Mouse (Mus musculus) CH12.LX (cell line): ENCODE results near the gene Gabpb2. TPM values are rescaled to one million over a fixed set of nuclear protein-coding genes. Genes with fewer than 3 reads are reported as not detected.

Experiments
- DNase-seq: peaks from one replicate; pipeline ENCODE4 v3.0.0-alpha.2; 2013; ENCODE audit errors: extremely low read depth
- H3K27ac ChIP-seq: 2 replicates; pipeline ENCODE4 v1.5.1; 2012; ENCODE audit warnings: low read depth, mild to moderate bottlenecking, control low read depth, moderate library complexity; ENCODE audit not compliant: insufficient read depth
- H3K27me3 ChIP-seq: replicated peaks from 2 replicates; pipeline ENCODE3; 2012; ENCODE audit warnings: inconsistent platforms
- H3K36me3 ChIP-seq, 2 experiments: replicated peaks in 1 of 2; 2 replicates each; pipeline versions ENCODE3 to v1.6.1; 2012; ENCODE audit warnings: inconsistent platforms in 1 of 2, low read length in 1 of 2, mild to moderate bottlenecking in 1 of 2, mixed read lengths in 1 of 2, moderate library complexity in 1 of 2; ENCODE audit not compliant: control insufficient read depth in 1 of 2, insufficient read depth in 1 of 2
- H3K4me1 ChIP-seq, 2 experiments: 2 replicates each; pipeline ENCODE4 v1.6.1; 2012; ENCODE audit warnings: inconsistent platforms in 1 of 2, moderate library complexity in 1 of 2; ENCODE audit not compliant: insufficient read depth in 2 of 2, control insufficient read depth in 1 of 2
- H3K4me2 ChIP-seq: 2 replicates; pipeline ENCODE4 v1.6.1; 2012; ENCODE audit warnings: low read depth, mild to moderate bottlenecking, control low read depth; ENCODE audit not compliant: poor library complexity, insufficient read depth, severe bottlenecking
- H3K4me3 ChIP-seq, 3 experiments: fragments of 150-350 bp in 1 of 3; sonication (generic) in 1 of 3; replicated peaks in 1 of 3; 2 replicates each; pipeline versions ENCODE3 to v1.5.1; 2011 to 2012; ENCODE audit warnings: low read depth in 2 of 3, low read length in 2 of 3, mild to moderate bottlenecking in 2 of 3, moderate library complexity in 2 of 3, control low read depth in 1 of 3, improper control_type of control experiment in 1 of 3, inconsistent platforms in 1 of 3, mixed read lengths in 1 of 3; ENCODE audit not compliant: poor library complexity in 1 of 3
- H3K79me2 ChIP-seq: replicated peaks from 2 replicates; pipeline ENCODE4 v1.6.1; 2012; ENCODE audit warnings: mild to moderate bottlenecking, moderate library complexity; ENCODE audit not compliant: control insufficient read depth, poor library complexity, insufficient read depth, severe bottlenecking; ENCODE audit errors: extremely low read depth
- H3K9ac ChIP-seq: 2 replicates; pipeline ENCODE4 v1.6.1; 2012; ENCODE audit warnings: low read depth, mild to moderate bottlenecking, control low read depth, moderate library complexity; ENCODE audit not compliant: insufficient read depth
- H3K9me3 ChIP-seq: replicated peaks from 2 replicates; pipeline ENCODE3; 2012; ENCODE audit warnings: low read length, inconsistent platforms, mixed read lengths
- CHD2 ChIP-seq: IDR thresholded peaks from 2 replicates; pipeline ENCODE4 v1.6.1; 2011; ENCODE audit warnings: low read length, improper control_type of control experiment
- E2F4 ChIP-seq: IDR thresholded peaks from 2 replicates; pipeline ENCODE4 v1.6.1; 2011; ENCODE audit warnings: low read depth, low read length, improper control_type of control experiment; ENCODE audit not compliant: insufficient replicate concordance
- ETS1 ChIP-seq: conservative IDR thresholded peaks from 2 replicates; pipeline ENCODE4 v1.6.1; 2012; ENCODE audit warnings: low read depth, mild to moderate bottlenecking, inconsistent platforms, low read length, improper control_type of control experiment, moderate library complexity
- GABPA ChIP-seq: IDR thresholded peaks from 2 replicates; pipeline ENCODE4 v1.6.1; 2012; ENCODE audit warnings: low read depth, low read length, improper control_type of control experiment, inconsistent platforms; ENCODE audit not compliant: insufficient replicate concordance
- JUND ChIP-seq: conservative IDR thresholded peaks from 2 replicates; pipeline ENCODE4 v1.6.1; 2011; ENCODE audit warnings: low read depth, low read length, improper control_type of control experiment
- KAT2A ChIP-seq: IDR thresholded peaks from 2 replicates; pipeline ENCODE4 v1.6.1; 2012; ENCODE audit warnings: low read length, improper control_type of control experiment, inconsistent platforms; ENCODE audit not compliant: insufficient replicate concordance
- MAX ChIP-seq: IDR thresholded peaks from 2 replicates; pipeline ENCODE4 v1.6.1; 2011; ENCODE audit warnings: low read length, improper control_type of control experiment
- MAZ ChIP-seq: IDR thresholded peaks from 2 replicates; pipeline ENCODE4 v1.6.1; 2012; ENCODE audit warnings: low read depth, mild to moderate bottlenecking, inconsistent platforms, low read length, improper control_type of control experiment, moderate library complexity
- MEF2A ChIP-seq: IDR thresholded peaks from 2 replicates; pipeline ENCODE4 v1.6.1; 2014; ENCODE audit warnings: low read depth, mild to moderate bottlenecking, inconsistent platforms, low read length, improper control_type of control experiment, borderline replicate concordance
- NELFE ChIP-seq: IDR thresholded peaks from 2 replicates; pipeline ENCODE4 v1.6.1; 2011; ENCODE audit warnings: low read depth, low read length, improper control_type of control experiment
- POLR2A ChIP-seq: IDR thresholded peaks from 2 replicates; pipeline ENCODE4 v1.6.1; 2011; ENCODE audit warnings: low read depth, mild to moderate bottlenecking, improper control_type of control experiment, low read length
- SMC3 ChIP-seq: IDR thresholded peaks from 2 replicates; pipeline ENCODE4 v1.6.1; 2011; ENCODE audit warnings: low read depth, low read length, improper control_type of control experiment
- TCF12 ChIP-seq: IDR thresholded peaks from 2 replicates; pipeline ENCODE4 v1.6.1; 2014; ENCODE audit warnings: low read depth, mild to moderate bottlenecking, inconsistent platforms, low read length, improper control_type of control experiment
- USF2 ChIP-seq: conservative IDR thresholded peaks from 2 replicates; pipeline ENCODE4 v1.6.1; 2011; ENCODE audit warnings: low read depth, low read length, improper control_type of control experiment
- ZC3H11A ChIP-seq: IDR thresholded peaks from 2 replicates; pipeline ENCODE4 v1.6.1; 2012; ENCODE audit warnings: low read depth, mild to moderate bottlenecking, inconsistent platforms, low read length, improper control_type of control experiment
- ZMIZ1 ChIP-seq: IDR thresholded peaks from 2 replicates; pipeline ENCODE4 v1.6.1; 2012; ENCODE audit warnings: low read depth, mild to moderate bottlenecking, inconsistent platforms, low read length, improper control_type of control experiment
- dilution Hi-C: fragments of 300-500 bp; cut with MboI; formaldehyde crosslinking; loops from 2 replicates; pipeline ENCODE4 v1.14.3; 2020; ENCODE audit warnings: low sequenced_read_pairs; ENCODE audit not compliant: extremely low pct_unique_long_range_greater_than_20kb, extremely low pct_ligation_motif_present
- in situ Hi-C: fragments of 300-500 bp; cut with MboI; formaldehyde crosslinking; loops from 3 replicates; pipeline ENCODE4 v1.14.3; 2019; ENCODE audit warnings: low sequenced_read_pairs, low pct_ligation_motif_present, low pct_unique_long_range_greater_than_20kb, mixed read lengths
- polyA plus RNA-seq: library from polyadenylated mRNA; unstranded; fragments of >175 nt; gene quantifications from 2 replicates; pipeline ENCODE4 v1.2.1, GENCODE M21; 2012; ENCODE audit warnings: low read depth; ENCODE audit not compliant: insufficient read length
- total RNA-seq, 2 experiments: library from RNA; depleted of rRNA; stranded (reverse); fragments of 300-350 nt in 1 of 2; fragments of >200 nt in 1 of 2; gene quantifications; 2 replicates each; pipeline ENCODE4 v1.2.3; 2012 to 2014

Gene Gabpb2
- total and polyA plus RNA-seq, 3 experiments = 14.7 to 20.6 (median 16.6) TPM

DNA sequence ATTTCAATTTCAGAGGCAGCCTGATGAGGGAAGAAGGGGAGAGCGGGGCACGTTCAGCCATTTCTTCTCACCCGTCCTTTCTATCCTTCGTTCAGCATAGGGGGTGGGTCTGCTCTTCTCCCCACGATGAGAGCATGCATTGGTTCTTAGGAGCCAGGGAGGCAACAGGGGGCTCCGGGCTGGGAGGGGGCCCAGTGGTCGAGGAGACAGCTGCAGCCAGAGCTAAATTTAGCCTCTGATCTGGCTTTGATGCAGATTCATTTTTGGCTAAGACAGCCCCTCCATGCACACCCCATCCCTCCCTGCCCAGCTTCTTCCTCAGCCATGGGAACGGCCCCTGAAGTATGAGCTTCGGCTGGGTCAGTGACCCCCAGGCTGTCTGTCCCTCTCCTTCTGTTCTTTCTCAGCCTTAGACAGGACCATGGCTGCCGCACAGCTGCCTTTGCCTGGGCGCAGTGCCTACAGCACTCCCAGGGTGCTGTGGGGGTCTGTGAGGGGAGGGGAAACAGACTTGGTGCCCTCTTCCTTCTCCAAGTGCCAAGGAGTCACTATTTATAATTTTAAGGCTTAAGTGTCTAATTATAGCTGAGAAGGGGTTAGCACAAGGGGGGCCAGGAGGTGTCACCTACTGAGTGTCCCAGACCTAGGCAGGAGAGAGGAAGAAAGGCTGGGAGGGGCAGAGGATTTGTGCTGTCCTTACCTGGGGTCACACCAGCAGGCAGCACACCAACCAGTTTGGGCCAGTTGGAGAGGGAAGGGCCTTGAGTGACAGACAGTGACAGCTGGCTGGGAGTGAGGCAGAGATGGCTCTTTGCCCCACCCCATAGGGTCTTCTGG lies 54.1 kb downstream of the Gabpb2 start:
- dilution Hi-C loops (no loop called here), in situ Hi-C loops (no loop called here)
- no peaks in the 10 kb centered on the region for H3K79me2 ChIP-seq
- H3K4me2 ChIP-seq = no peak overlapping the region
- TF ChIP-seq SMC3 = no peak
- TF ChIP-seq NELFE = no peak
- no peak for TF ChIP-seq ZMIZ1
- no peak for TF ChIP-seq MAX
- TF ChIP-seq GABPA = no peak
- TF ChIP-seq USF2 = no peak
- TF ChIP-seq JUND = no peak
- no peak for TF ChIP-seq ETS1
- DNase-seq = no peak
- H3K4me1 ChIP-seq = peaks cover 6 to 21% of the 10 kb centered on the region in 2 experiments; a peak in 3 of 4 replicates
- H3K27me3 ChIP-seq = peaks cover 76% of the 10 kb centered on the region
- no peaks in the 10 kb centered on the region for H3K9me3 ChIP-seq
- no peak overlapping the region for H3K4me3 ChIP-seq
- no peak overlapping the region for H3K9ac ChIP-seq
- no peaks in the 10 kb centered on the region for H3K36me3 ChIP-seq
- no peak overlapping the region for H3K27ac ChIP-seq

DNA sequence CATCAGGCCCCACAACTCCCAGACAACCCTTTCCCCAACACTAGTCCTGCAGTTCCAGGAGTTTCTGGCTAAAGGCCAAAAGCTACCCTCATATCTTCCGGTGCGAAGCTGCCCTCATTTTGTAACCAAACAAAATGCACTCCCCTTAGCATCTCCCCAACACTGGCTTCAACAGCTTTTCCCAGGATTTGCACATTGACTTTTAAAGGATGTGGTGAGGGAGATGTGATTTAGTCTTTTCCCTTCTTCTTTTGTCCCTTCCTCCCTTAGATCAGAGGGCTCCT lies 55.4 kb downstream of the Gabpb2 start:
- dilution Hi-C loops (no loop called here), in situ Hi-C loops (no loop called here)
- H3K79me2 ChIP-seq = no peaks in the 10 kb centered on the region
- peaks cover 62% of the 10 kb centered on the region for H3K27me3 ChIP-seq
- no peaks in the 10 kb centered on the region for H3K9me3 ChIP-seq
- no peak for DNase-seq
- no peak overlapping the region for H3K27ac ChIP-seq
- H3K9ac ChIP-seq = no peak overlapping the region
- peaks cover 6 to 21% of the 10 kb centered on the region in 2 experiments; a peak in 3 of 4 replicates for H3K4me1 ChIP-seq
- no peak overlapping the region for H3K4me3 ChIP-seq
- no peaks in the 10 kb centered on the region for H3K36me3 ChIP-seq
- H3K4me2 ChIP-seq = no peak overlapping the region
- TF ChIP-seq E2F4 (no peak), ZC3H11A (no peak), POLR2A (no peak), MAZ (no peak), TCF12 (no peak), ETS1 (no peak), NELFE (no peak), SMC3 (no peak), MEF2A (no peak), CHD2 (no peak), KAT2A (no peak)
